Mouse (Mus musculus) brain, embryonic 14.5 days (tissue): ENCODE measurements around the gene Adam8.

Experiments
- CTCF ChIP-seq: fragments of 200-500 bp; IDR thresholded peaks from 2 replicates; pipeline ENCODE4 v1.5.1; 2012; ENCODE audit warnings: inconsistent platforms, mild to moderate bottlenecking, moderate library complexity, borderline replicate concordance; ENCODE audit not compliant: insufficient read depth, insufficient read length; ENCODE audit errors: extremely low read depth
- POLR2A ChIP-seq: fragments of 200-500 bp; IDR thresholded peaks from 2 replicates; pipeline ENCODE4 v1.6.1; 2012; ENCODE audit warnings: mild to moderate bottlenecking, inconsistent platforms, borderline replicate concordance; ENCODE audit not compliant: poor library complexity, insufficient read depth, insufficient read length, severe bottlenecking; ENCODE audit errors: extremely low read depth

DNA sequence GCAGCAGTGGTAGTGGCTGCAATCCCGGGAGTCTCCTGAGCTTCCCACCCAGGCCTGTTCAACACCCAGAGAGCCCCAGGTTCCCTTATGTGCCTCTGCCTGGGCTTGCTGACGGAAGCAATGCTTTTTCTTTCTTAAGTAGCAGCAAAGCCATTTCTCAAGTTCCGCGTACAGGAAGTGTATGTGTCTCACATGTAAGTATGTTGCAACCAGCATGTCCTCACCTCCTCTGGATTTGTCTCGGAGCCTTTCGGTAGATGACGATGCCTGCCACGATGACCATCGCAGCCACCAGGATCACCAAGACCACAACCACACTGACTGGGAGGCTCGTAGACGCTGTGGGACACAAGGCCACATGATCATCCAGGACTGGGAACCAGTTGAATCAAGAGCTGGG lies 7.9 kb downstream of the Adam8 start:
- no peak for TF ChIP-seq POLR2A
- no peak for TF ChIP-seq CTCF
